Mouse (Mus musculus): Measurements from ENCODE around the gene Apom.

DNA sequence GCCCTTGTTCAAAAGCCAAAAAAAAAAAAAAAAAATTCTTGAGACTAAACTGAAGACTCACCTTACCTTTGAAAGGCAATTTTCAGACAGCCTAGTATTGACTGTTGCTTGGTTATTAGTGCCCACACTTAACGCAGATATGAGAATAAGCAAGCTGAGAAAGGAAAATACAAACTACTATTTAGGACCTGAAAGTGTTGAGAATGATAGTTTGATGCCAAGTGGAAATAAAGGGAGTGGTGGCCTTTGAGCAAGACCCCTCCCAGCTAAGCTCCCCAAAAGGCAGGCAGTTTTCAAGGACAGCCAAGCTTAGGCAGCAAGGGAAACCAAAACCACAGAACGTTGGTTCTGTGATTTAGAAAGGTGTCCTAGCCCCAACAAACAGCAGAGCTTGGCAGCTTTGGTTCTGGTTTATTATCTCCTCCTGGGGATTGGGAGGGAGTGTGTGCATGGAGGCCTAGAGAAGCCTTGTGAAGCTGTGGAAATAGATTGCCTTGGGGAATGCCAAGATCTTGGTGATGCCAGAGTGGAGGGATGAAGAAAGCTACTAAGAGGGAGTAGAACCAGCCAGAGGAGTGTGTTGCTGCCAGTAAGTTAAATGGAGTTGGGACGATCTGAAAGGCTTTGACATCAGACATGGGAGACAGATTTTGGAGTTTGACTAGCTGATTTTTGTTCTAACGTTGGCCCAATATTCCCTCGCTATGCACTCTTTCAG lies 16.2 kb upstream of the Apom start:
- TF ChIP-seq ZNF384 (IDR thresholded peaks at IDR 0.05; ENCODE audit: low read depth, low read length): no peak
- no peak for TF ChIP-seq ZC3H11A (IDR thresholded peaks at IDR 0.05; ENCODE audit: borderline replicate concordance, low read depth, low read length)
- TF ChIP-seq CHD2 (IDR thresholded peaks at IDR 0.05; ENCODE audit: low read depth, low read length): no peak
- no peak for TF ChIP-seq HCFC1 (IDR thresholded peaks at IDR 0.05; ENCODE audit: borderline replicate concordance, insufficient read depth, low read length)
- no peak for TF ChIP-seq MAFK (IDR thresholded peaks at IDR 0.05; ENCODE audit: insufficient read depth, low read depth, low read length)

Measured in ES-E14 (cell line).